Mouse (Mus musculus): ENCODE data around the gene L2hgdh. TPM values are rescaled to one million over a fixed set of nuclear protein-coding genes. Genes with fewer than 3 reads are reported as not detected.

Gene L2hgdh
- polyA plus RNA-seq (2017; shearing (Covaris generic)): 1 to 10 TPM; 2.4 to 3.7 TPM

- peak; percentile 92 for ATAC-seq
Measured at GRCm38 (mm10) chr12:69724711-69725460, at the start of gene L2hgdh, which contains the start of gene Atp5s. Gene L2hgdh, minus strand, starts transcription at chr12:69724873. Gene Atp5s, plus strand, starts transcription at chr12:69724950.

- ATAC-seq: no peak
Measured at GRCm38 (mm10) chr12:69768841-69769240, 44.2 kb upstream of the L2hgdh start.

- no peak for ATAC-seq
Measured at GRCm38 (mm10) chr12:69767476-69768258, 43.0 kb upstream of the L2hgdh start.

GRCm38 (mm10) chr12:69766185-69766904 lies 41.7 kb upstream of the L2hgdh start:
- ATAC-seq: no peak

- no peak for ATAC-seq
Measured at GRCm38 (mm10) chr12:69765543-69765942, 40.9 kb upstream of the L2hgdh start.

- ATAC-seq: no peak
Measured at GRCm38 (mm10) chr12:69761603-69762002, 36.9 kb upstream of the L2hgdh start.

- no peak for ATAC-seq
Measured at GRCm38 (mm10) chr12:69760743-69761406, 36.2 kb upstream of the L2hgdh start.

GRCm38 (mm10) chr12:69760014-69760413 lies 35.3 kb upstream of the L2hgdh start:
- no peak for ATAC-seq

- ATAC-seq: no peak
Measured at GRCm38 (mm10) chr12:69759267-69759885, 34.7 kb upstream of the L2hgdh start.

GRCm38 (mm10) chr12:69758221-69759185 lies 33.8 kb upstream of the L2hgdh start:
- ATAC-seq: no peak

- ATAC-seq: peak; percentile 59
Measured at GRCm38 (mm10) chr12:69757418-69758141, 32.9 kb upstream of the L2hgdh start.

- no peak for ATAC-seq
Measured at GRCm38 (mm10) chr12:69756015-69756414, 31.3 kb upstream of the L2hgdh start.

- no peak for ATAC-seq
Measured at GRCm38 (mm10) chr12:69753936-69754335, 29.3 kb upstream of the L2hgdh start.

- ATAC-seq: no peak
Measured at GRCm38 (mm10) chr12:69751864-69752341, 27.2 kb upstream of the L2hgdh start.

- ATAC-seq: no peak
Measured at GRCm38 (mm10) chr12:69744138-69744537, 19.5 kb upstream of the L2hgdh start.

GRCm38 (mm10) chr12:69741965-69742364 lies 17.3 kb upstream of the L2hgdh start:
- no peak for ATAC-seq

GRCm38 (mm10) chr12:69733923-69734322 lies 9.2 kb upstream of the L2hgdh start:
- no peak for ATAC-seq

- peak; percentile 91 for ATAC-seq
Measured at GRCm38 (mm10) chr12:69733518-69733917, 8.8 kb upstream of the L2hgdh start.

- ATAC-seq: no peak
Measured at GRCm38 (mm10) chr12:69732221-69732620, 7.5 kb upstream of the L2hgdh start.

- ATAC-seq: no peak
Measured at GRCm38 (mm10) chr12:69730306-69730705, 5.6 kb upstream of the L2hgdh start.

Data from activated CD4-positive, CD25-positive, alpha-beta regulatory T cell, adult 4 months (primary cell).